Mouse (Mus musculus): ENCODE data around the gene Gm10024.
"Not testable (repeated sequence)": the region's sequence is repeated elsewhere in the genome, so short reads cannot be mapped to it uniquely, and the experiment has no call there.

The Gm10024 gene

GRCm38 (mm10) chr10:77735928-77736327 lies 24.7 kb downstream of the Gm10024 start:
- DNase-seq: no peak

GRCm38 (mm10) chr10:77738929-77739328 lies 27.7 kb downstream of the Gm10024 start:
- DNase-seq: no peak

GRCm38 (mm10) chr10:77741924-77742688 lies 30.8 kb downstream of the Gm10024 start, which contains the start of gene Gm18596:
Gene Gm18596, minus strand, starts transcription at chr10:77742638.
- DNase-seq: not testable (repeated sequence)

GRCm38 (mm10) chr10:77750686-77751085 lies 39.4 kb downstream of the Gm10024 start:
- not testable (repeated sequence) for DNase-seq

GRCm38 (mm10) chr10:77751254-77751653 lies 40.0 kb downstream of the Gm10024 start, which contains the start of gene Gm9736:
Gene Gm9736, minus strand, starts transcription at chr10:77751354.
- not testable (repeated sequence) for DNase-seq

GRCm38 (mm10) chr10:77752312-77752711 lies 41.1 kb downstream of the Gm10024 start:
- not testable (repeated sequence) for DNase-seq

GRCm38 (mm10) chr10:77753448-77753847 lies 42.2 kb downstream of the Gm10024 start:
- no peak for DNase-seq

GRCm38 (mm10) chr10:77759582-77759981 lies 48.3 kb downstream of the Gm10024 start, which contains the start of gene Gm3233:
Gene Gm3233, minus strand, starts transcription at chr10:77759682.
- DNase-seq: not testable (repeated sequence)

Measured in lung, postnatal 4 days (tissue).